Mouse (Mus musculus) limb, embryonic 11.5 days (tissue): ENCODE results near the gene Myo5a. TPM values are rescaled to one million over a fixed set of nuclear protein-coding genes. Genes with fewer than 3 reads are reported as not detected.

Experiments
- ATAC-seq: fragments of 200-750 bp; cut with Nextera tagmentation; 2 replicates; pipeline ENCODE4 v1.8.0; 2017; ENCODE audit warnings: low read depth; ENCODE audit not compliant: insufficient number of reproducible peaks, low FRiP score, low TSS enrichment
- DNase-seq: peaks from one replicate; pipeline ENCODE4 v3.0.0-alpha.2; 2015; ENCODE audit warnings: low spot score
- H3K27ac ChIP-seq: fragments of 300-500 bp; sonication (generic); replicated peaks from 2 replicates; pipeline ENCODE4 v1.5.1; 2014; ENCODE audit warnings: low read depth, mild to moderate bottlenecking, low read length
- H3K27me3 ChIP-seq: fragments of 300-500 bp; sonication (generic); 2 replicates; pipeline ENCODE4 v1.6.1; 2014; ENCODE audit warnings: mild to moderate bottlenecking, low read length, mixed read lengths; ENCODE audit not compliant: control insufficient read depth, insufficient read depth
- H3K36me3 ChIP-seq: fragments of 300-500 bp; sonication (generic); 2 replicates; pipeline ENCODE4 v1.6.1; 2014; ENCODE audit warnings: mild to moderate bottlenecking, low read length, moderate library complexity, mixed read lengths; ENCODE audit not compliant: control insufficient read depth, insufficient read depth
- H3K4me1 ChIP-seq: fragments of 300-500 bp; sonication (generic); 2 replicates; pipeline ENCODE4 v1.6.1; 2014; ENCODE audit warnings: low read length, mixed read lengths; ENCODE audit not compliant: control insufficient read depth, insufficient read depth
- H3K4me2 ChIP-seq: fragments of 300-500 bp; sonication (generic); 2 replicates; pipeline ENCODE4 v1.6.1; 2014; ENCODE audit warnings: low read depth, mild to moderate bottlenecking, moderate library complexity; ENCODE audit not compliant: severe bottlenecking
- H3K4me3 ChIP-seq: fragments of 300-500 bp; sonication (generic); 2 replicates; pipeline ENCODE4 v1.5.1; 2014; ENCODE audit warnings: low read depth, low read length
- H3K9ac ChIP-seq: fragments of 300-500 bp; sonication (generic); 2 replicates; pipeline ENCODE4 v1.6.1; 2014; ENCODE audit warnings: mild to moderate bottlenecking, low read length
- H3K9me3 ChIP-seq: fragments of 300-500 bp; sonication (generic); 2 replicates; pipeline ENCODE4 v1.6.1; 2016; ENCODE audit warnings: low read length; ENCODE audit not compliant: control insufficient read depth
- whole genome bisulfite sequencing: fragments of 180-500 bp; shearing (Covaris S2); extraction: QIAGEN DNeasy Blood & Tissue Kit; methylation state at CpG from one replicate; pipeline ENCODE4 v1.1.7; 2014; 5-methylcytosine and 5-hydroxymethylcytosine counted together
- polyA plus RNA-seq: library from polyadenylated mRNA; unstranded; fragments of >200 nt; fragmentation: Nextera tagmentation; extraction: Ambion mirVana; gene quantifications from 2 replicates; pipeline ENCODE4 v1.2.1, GENCODE M21; 2014

The Myo5a gene
- polyA plus RNA-seq, 1 experiment from 2014 or later = 21.0 TPM

DNA sequence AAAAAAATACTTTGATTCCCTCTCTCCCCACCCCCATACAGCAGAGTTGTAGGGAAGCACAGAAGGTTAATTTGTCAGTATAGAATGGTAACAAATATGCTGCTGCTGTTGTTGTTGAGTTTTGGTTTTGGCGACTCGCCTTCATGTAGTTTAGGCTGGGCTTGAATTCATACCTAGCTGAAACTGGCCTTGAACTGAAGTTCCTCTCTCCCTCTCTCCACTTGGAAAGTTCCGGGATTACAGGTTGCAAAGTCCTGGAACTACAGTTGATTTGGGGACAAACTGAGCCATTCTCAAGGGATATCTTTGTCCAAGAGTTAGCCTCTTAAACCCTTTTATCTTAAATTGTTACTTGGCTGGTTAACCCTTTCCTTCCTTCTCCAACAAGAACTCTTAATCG, 34.9 kb upstream of the Myo5a start:
- DNase-seq = no peak
- no peaks in the 10 kb centered on the region for H3K9me3 ChIP-seq
- H3K4me3 ChIP-seq = no peak overlapping the region
- 0 out of 2 replicates have a peak, but pooled peaks cover 2% of the 10 kb centered on the region for H3K36me3 ChIP-seq
- no peak overlapping the region for H3K27ac ChIP-seq
- no peak overlapping the region for H3K9ac ChIP-seq
- H3K4me1 ChIP-seq = peaks cover 3% of the 10 kb centered on the region; the same call in 1 of the 2 replicates
- no peaks in the 10 kb centered on the region for H3K27me3 ChIP-seq
- WGBS = 76% methylated on average over 4 of the region's 4 CpGs
- H3K4me2 ChIP-seq = no peak overlapping the region
- no peak for ATAC-seq

DNA sequence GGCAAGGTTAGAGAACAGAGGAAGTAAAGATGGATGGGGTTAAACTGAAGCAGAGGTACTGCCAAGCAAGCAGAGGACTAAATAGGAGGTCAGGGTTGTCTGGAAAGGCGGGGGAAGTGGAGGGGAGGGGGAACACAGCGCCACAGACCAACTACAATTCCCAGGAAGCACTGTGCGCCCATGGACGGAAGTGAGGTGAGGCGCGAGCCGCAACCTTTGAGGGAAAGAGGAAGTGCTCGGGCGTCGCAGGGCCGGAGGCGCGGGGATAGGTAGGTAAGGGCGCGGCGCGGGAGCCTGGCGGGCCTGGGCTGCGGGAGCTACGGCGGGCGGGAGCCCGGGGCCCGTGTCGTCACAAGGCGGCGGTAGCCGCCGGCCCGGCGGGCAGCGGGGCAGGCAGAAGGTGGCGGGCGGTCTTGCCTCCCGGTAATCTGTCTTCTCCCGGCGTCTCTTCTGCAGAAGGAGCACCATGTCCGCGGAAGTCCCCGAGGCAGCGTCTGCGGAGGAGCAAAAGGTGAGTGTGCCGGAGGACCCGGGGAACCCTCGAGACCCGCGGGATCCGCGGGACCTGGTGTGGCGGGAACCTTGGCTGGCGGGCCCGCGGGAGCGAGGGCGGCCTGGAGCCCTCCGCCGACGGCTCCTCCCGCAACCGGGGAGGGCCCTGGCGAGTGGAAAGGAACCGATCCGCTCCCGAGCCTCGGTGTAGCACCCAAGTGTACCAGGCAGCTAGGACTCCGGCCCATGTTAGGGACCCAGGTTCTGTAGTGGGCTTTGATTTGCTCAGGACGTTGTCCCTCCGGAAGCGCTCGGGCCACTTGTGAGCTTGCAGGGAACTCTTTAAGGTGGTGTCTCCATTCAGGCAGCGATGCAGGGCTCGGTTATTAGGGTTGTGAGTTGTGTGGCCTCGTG, 33.1 kb upstream of the Myo5a start, which contains the start of gene Arpp19:
TSS of gene Arpp19 (plus strand) at position 164 of the 906 bp plus-strand sequence.
- Histone ChIP-seq H3K4me1 (peaks cover 3% of the 10 kb centered on the region; the same call in 1 of the 2 replicates), H3K4me2 (peak within 1 kb of the TSS; percentile 57), H3K27me3 (no peaks in the 10 kb centered on the region), H3K9ac (peak within 1 kb of the TSS; percentile 93), H3K36me3 (0 out of 2 replicates have a peak, but pooled peaks cover 2% of the 10 kb centered on the region), H3K4me3 (peak within 1 kb of the TSS; percentile 96), H3K9me3 (no peaks in the 10 kb centered on the region), H3K27ac (no peak within 1 kb of the TSS)
- peak; percentile 90 for DNase-seq
- WGBS = under 1% methylated on average over 73 of the region's 73 CpGs
- ATAC-seq = peak; percentile 92

DNA sequence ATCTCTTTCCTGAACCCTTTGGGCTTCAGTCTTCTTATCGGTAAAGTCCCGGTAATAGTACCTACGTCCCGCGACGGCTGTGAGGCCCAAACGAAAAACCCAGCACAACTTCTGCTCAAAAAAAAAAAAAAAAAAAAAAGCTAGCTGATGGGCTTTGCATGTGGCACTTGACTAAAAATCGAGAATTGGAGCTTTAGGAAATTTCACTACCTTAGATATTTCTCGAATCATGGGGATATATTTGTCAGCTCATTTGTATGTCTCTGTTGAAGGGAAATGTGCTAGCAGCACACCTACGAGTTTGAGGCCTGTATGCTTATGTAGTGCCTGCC, 32.5 kb upstream of the Myo5a start:
- Histone ChIP-seq H3K9me3 (no peaks in the 10 kb centered on the region), H3K27ac (no peak overlapping the region), H3K4me1 (peaks cover 3% of the 10 kb centered on the region; the same call in 1 of the 2 replicates), H3K36me3 (0 out of 2 replicates have a peak, but pooled peaks cover 2% of the 10 kb centered on the region), H3K4me3 (peak overlapping the region; percentile 96), H3K27me3 (no peaks in the 10 kb centered on the region), H3K4me2 (peak overlapping the region; percentile 57), H3K9ac (peak overlapping the region; percentile 93)
- DNase-seq = no peak
- WGBS = under 1% methylated on average over 10 of the region's 10 CpGs
- no peak for ATAC-seq

DNA sequence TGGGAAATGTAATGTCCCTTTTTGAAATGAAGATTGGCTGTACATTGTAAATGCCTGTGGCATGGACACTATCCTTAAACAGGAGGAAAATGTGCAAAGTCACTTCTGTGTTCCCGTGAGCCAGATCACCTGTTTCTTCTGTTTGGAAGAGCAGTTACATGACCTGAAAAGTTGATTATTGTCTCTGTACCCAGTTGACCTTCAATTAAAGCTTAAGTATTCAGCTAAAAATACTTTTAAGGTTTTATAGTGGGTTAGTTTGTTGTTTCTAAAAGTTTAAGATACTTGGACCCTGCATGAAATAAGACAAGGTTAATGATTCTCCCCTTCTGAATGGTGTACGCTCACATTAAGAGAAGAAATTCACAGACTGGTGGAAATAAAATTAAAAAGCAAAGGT, 30.2 kb upstream of the Myo5a start:
- no peak overlapping the region for H3K9ac ChIP-seq
- H3K27me3 ChIP-seq = no peaks in the 10 kb centered on the region
- DNase-seq (peak; percentile 9), ATAC-seq (no peak)
- H3K4me1 ChIP-seq = peaks cover 3% of the 10 kb centered on the region; the same call in 1 of the 2 replicates
- no peak overlapping the region for H3K4me3 ChIP-seq
- no peak overlapping the region for H3K27ac ChIP-seq
- 0 out of 2 replicates have a peak, but pooled peaks cover 2% of the 10 kb centered on the region for H3K36me3 ChIP-seq
- WGBS = 85% methylated on average over 2 of the region's 2 CpGs
- no peaks in the 10 kb centered on the region for H3K9me3 ChIP-seq
- H3K4me2 ChIP-seq = no peak overlapping the region

DNA sequence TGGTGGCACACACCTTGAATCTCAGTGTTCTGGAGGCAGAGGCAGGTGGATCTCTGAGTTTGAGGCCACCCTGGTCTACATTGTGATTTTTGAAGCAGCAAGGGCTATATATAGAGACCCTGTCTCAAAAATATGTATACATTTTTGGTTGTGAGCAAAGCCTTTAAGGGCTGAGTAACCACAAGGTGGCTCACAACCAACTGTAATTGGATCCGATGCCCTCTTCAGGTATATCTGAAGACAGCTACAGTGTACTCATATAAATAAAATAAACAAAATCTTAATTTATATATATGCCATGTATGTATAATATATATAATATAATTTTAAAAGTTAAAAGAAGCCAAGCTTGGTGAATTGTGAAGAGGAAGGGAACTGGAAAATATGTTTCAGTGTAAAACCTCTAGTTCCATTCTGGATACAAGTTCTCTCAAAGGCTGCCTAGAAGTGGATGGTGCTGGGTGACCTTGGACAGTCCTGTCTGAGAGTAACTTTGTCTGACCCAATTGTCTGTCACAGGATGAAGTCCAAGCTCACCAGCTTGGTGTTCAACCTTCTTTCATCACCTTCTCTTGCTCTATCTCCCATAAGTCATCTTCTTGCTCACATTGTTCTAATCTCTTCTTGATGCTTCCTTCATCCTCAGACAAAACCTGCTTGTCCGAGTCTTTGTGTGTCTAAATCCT, 28.8 kb upstream of the Myo5a start:
- Histone ChIP-seq H3K9ac (no peak overlapping the region), H3K4me2 (no peak overlapping the region), H3K27me3 (no peaks in the 10 kb centered on the region), H3K4me1 (peaks cover 3% of the 10 kb centered on the region; the same call in 1 of the 2 replicates), H3K36me3 (0 out of 2 replicates have a peak, but pooled peaks cover 2% of the 10 kb centered on the region), H3K9me3 (no peaks in the 10 kb centered on the region), H3K27ac (no peak overlapping the region), H3K4me3 (no peak overlapping the region)
- ATAC-seq (no peak), DNase-seq (peak; percentile 6)
- 89% methylated on average over 2 of the region's 2 CpGs for WGBS

DNA sequence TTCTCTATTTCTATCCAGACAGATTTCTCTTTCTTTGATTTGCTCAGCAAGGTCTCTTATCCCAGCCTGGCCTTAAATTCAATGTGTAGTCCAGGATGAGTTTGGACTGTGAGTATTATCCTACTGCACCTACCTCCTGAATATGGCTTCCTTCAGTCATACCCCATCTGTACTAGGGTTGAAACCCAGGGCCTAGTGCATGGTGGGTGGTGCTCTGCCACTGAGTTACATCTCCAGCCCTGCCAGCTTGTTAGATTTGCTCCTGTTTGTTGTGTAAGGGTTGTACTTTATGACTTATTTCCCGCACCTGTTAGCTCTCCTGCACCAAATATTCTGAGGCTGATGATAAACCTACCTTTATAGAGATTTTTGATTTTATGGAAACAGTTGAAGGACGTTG, 27.6 kb upstream of the Myo5a start:
- Histone ChIP-seq H3K4me2 (no peak overlapping the region), H3K9ac (no peak overlapping the region), H3K4me1 (peaks cover 3% of the 10 kb centered on the region; the same call in 1 of the 2 replicates), H3K4me3 (no peak overlapping the region), H3K36me3 (0 out of 2 replicates have a peak, but pooled peaks cover 2% of the 10 kb centered on the region), H3K27ac (no peak overlapping the region), H3K27me3 (no peaks in the 10 kb centered on the region), H3K9me3 (no peaks in the 10 kb centered on the region)
- ATAC-seq (no peak), DNase-seq (peak; percentile 13)
- WGBS = 89% methylated on average over 2 of the region's 2 CpGs

DNA sequence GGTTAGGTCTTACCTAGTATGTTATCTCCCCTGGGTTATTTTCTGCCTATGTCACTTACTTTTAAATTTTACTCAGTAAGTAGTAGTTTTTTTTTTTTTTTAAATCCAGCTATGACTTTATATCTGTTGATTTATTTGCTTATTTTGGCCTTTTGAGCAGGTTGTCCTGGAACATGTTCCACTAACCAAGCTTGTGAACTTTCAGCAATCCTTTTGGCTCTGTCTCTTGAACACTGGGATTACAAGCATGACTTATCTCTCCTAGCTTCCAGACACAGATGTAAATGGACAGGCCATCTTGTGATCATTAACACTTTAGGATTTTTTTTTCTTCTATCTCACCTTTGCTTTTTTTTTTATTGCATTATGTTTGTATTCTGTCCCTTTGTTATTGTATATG, 23.7 kb upstream of the Myo5a start:
- H3K9ac ChIP-seq = no peak overlapping the region
- no peaks in the 10 kb centered on the region for H3K36me3 ChIP-seq
- H3K4me1 ChIP-seq = no peaks in the 10 kb centered on the region
- no peak overlapping the region for H3K4me3 ChIP-seq
- no peak overlapping the region for H3K4me2 ChIP-seq
- no peak overlapping the region for H3K27ac ChIP-seq
- no peaks in the 10 kb centered on the region for H3K27me3 ChIP-seq
- no peak for DNase-seq
- no peaks in the 10 kb centered on the region for H3K9me3 ChIP-seq
- ATAC-seq = no peak

DNA sequence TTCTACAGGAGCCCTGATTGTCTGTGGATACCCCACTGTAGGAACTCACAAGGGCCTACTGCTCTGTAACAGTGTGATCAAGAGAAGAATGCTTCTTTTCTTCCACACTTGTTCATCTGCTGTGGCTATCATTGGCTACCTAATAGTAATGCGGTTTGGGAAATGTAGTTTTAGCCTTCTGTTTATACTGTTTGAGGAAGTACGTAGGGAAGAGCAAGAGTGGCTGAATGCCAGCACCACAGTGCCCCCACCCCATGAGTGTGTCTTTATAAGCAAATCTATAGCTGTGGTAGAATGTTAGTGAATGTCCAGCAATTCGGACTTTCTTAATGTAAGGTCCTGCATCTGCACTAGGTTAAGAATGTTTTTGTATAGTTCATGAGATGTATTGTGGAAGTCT, 21.7 kb upstream of the Myo5a start:
- H3K4me1 ChIP-seq = no peaks in the 10 kb centered on the region
- no peak overlapping the region for H3K9ac ChIP-seq
- no peak overlapping the region for H3K27ac ChIP-seq
- no peaks in the 10 kb centered on the region for H3K36me3 ChIP-seq
- 82% methylated on average over 3 of the region's 3 CpGs for WGBS
- H3K4me3 ChIP-seq = no peak overlapping the region
- H3K9me3 ChIP-seq = no peaks in the 10 kb centered on the region
- no peaks in the 10 kb centered on the region for H3K27me3 ChIP-seq
- DNase-seq = no peak
- no peak overlapping the region for H3K4me2 ChIP-seq
- no peak for ATAC-seq
